Mouse (Mus musculus): ENCODE data around the gene Npas1. TPM values are rescaled to one million over a fixed set of nuclear protein-coding genes. Genes with fewer than 3 reads are reported as not detected.

Gene Npas1
- polyA plus RNA-seq, 1 experiment from 2014 or later, result 0.47 TPM

- 32% methylated on average over 2 of the region's 2 CpGs for WGBS
- no peaks in the 10 kb centered on the region for H3K4me1 ChIP-seq
- H3K4me2 ChIP-seq (replicated peaks), result no peak overlapping the region
- no peak for ATAC-seq (ENCODE audit: insufficient number of reproducible peaks, low FRiP score, low TSS enrichment, low read depth)
- H3K27me3 ChIP-seq, result no peaks in the 10 kb centered on the region
- no peak overlapping the region for H3K4me3 ChIP-seq (replicated peaks)
- H3K27ac ChIP-seq (replicated peaks), result no peak overlapping the region
- H3K36me3 ChIP-seq, result peaks cover 34% of the 10 kb centered on the region
- no peaks in the 10 kb centered on the region for H3K9me3 ChIP-seq (replicated peaks)
- no peak overlapping the region for H3K9ac ChIP-seq
Measured at GRCm38 (mm10) chr7:16493361-16493760, 15.8 kb upstream of the Npas1 start.

GRCm38 (mm10) chr7:16492211-16492610 is 14.7 kb upstream of the Npas1 start:
- Histone ChIP-seq H3K36me3 (peaks cover 22% of the 10 kb centered on the region), H3K9me3 (replicated peaks) (no peaks in the 10 kb centered on the region), H3K4me3 (replicated peaks) (no peak overlapping the region), H3K27ac (replicated peaks) (no peak overlapping the region), H3K9ac (no peak overlapping the region), H3K4me2 (replicated peaks) (no peak overlapping the region), H3K27me3 (no peaks in the 10 kb centered on the region), H3K4me1 (no peaks in the 10 kb centered on the region)
- WGBS, result 57% methylated on average over 3 of the region's 3 CpGs
- ATAC-seq (ENCODE audit: insufficient number of reproducible peaks, low FRiP score, low TSS enrichment, low read depth), result no peak

- Histone ChIP-seq H3K4me1 (no peaks in the 10 kb centered on the region), H3K9me3 (replicated peaks) (no peaks in the 10 kb centered on the region), H3K4me3 (replicated peaks) (no peak overlapping the region), H3K36me3 (peaks cover 18% of the 10 kb centered on the region), H3K4me2 (replicated peaks) (no peak overlapping the region), H3K27me3 (no peaks in the 10 kb centered on the region), H3K9ac (no peak overlapping the region), H3K27ac (replicated peaks) (no peak overlapping the region)
- ATAC-seq (ENCODE audit: insufficient number of reproducible peaks, low FRiP score, low TSS enrichment, low read depth), result no peak
- 23% methylated on average over 3 of the region's 3 CpGs for WGBS
Measured at GRCm38 (mm10) chr7:16491759-16492158, 14.2 kb upstream of the Npas1 start.

GRCm38 (mm10) chr7:16489948-16490347 is 12.4 kb upstream of the Npas1 start:
- H3K4me2 ChIP-seq (replicated peaks), result no peak overlapping the region
- WGBS, result 84% methylated on average over 9 of the region's 9 CpGs
- H3K9me3 ChIP-seq (replicated peaks), result no peaks in the 10 kb centered on the region
- no peak overlapping the region for H3K9ac ChIP-seq
- H3K27me3 ChIP-seq, result no peaks in the 10 kb centered on the region
- no peak overlapping the region for H3K4me3 ChIP-seq (replicated peaks)
- no peaks in the 10 kb centered on the region for H3K4me1 ChIP-seq
- no peak for ATAC-seq (ENCODE audit: insufficient number of reproducible peaks, low FRiP score, low TSS enrichment, low read depth)
- H3K36me3 ChIP-seq, result no peaks in the 10 kb centered on the region
- no peak overlapping the region for H3K27ac ChIP-seq (replicated peaks)

- H3K4me2 ChIP-seq (replicated peaks), result no peak overlapping the region
- no peaks in the 10 kb centered on the region for H3K9me3 ChIP-seq (replicated peaks)
- H3K4me3 ChIP-seq (replicated peaks), result no peak overlapping the region
- no peak for ATAC-seq (ENCODE audit: insufficient number of reproducible peaks, low FRiP score, low TSS enrichment, low read depth)
- H3K36me3 ChIP-seq, result no peaks in the 10 kb centered on the region
- no peak overlapping the region for H3K9ac ChIP-seq
- no peaks in the 10 kb centered on the region for H3K27me3 ChIP-seq
- H3K4me1 ChIP-seq, result no peaks in the 10 kb centered on the region
- H3K27ac ChIP-seq (replicated peaks), result no peak overlapping the region
Measured at GRCm38 (mm10) chr7:16488816-16489215, 11.3 kb upstream of the Npas1 start.

- Histone ChIP-seq H3K27me3 (peaks cover 60% of the 10 kb centered on the region), H3K36me3 (no peaks in the 10 kb centered on the region), H3K9me3 (replicated peaks) (no peaks in the 10 kb centered on the region), H3K4me2 (replicated peaks) (peak overlapping the region; percentile 46), H3K9ac (no peak overlapping the region), H3K27ac (replicated peaks) (no peak overlapping the region), H3K4me1 (peaks cover 25% of the 10 kb centered on the region; the same call in 1 of the 2 replicates), H3K4me3 (replicated peaks) (peak overlapping the region; percentile 28)
- ATAC-seq (ENCODE audit: insufficient number of reproducible peaks, low FRiP score, low TSS enrichment, low read depth), result no peak
- WGBS, result 2% methylated on average over 34 of the region's 34 CpGs
Measured at GRCm38 (mm10) chr7:16476600-16476989, 933 bp downstream of the Npas1 start.

- ATAC-seq (ENCODE audit: insufficient number of reproducible peaks, low FRiP score, low TSS enrichment, low read depth), result no peak
- Histone ChIP-seq H3K4me2 (replicated peaks) (peak overlapping the region; percentile 46), H3K36me3 (no peaks in the 10 kb centered on the region), H3K4me3 (replicated peaks) (peak overlapping the region; percentile 28), H3K4me1 (peaks cover 25% of the 10 kb centered on the region; the same call in 1 of the 2 replicates), H3K9ac (no peak overlapping the region), H3K27ac (replicated peaks) (no peak overlapping the region), H3K27me3 (peaks cover 66% of the 10 kb centered on the region), H3K9me3 (replicated peaks) (no peaks in the 10 kb centered on the region)
- 1% methylated on average over 59 of the region's 59 CpGs for WGBS
Measured at GRCm38 (mm10) chr7:16475764-16476599, 1.5 kb downstream of the Npas1 start.

- ATAC-seq (ENCODE audit: insufficient number of reproducible peaks, low FRiP score, low TSS enrichment, low read depth), result no peak
- Histone ChIP-seq H3K9ac (no peak overlapping the region), H3K9me3 (replicated peaks) (no peaks in the 10 kb centered on the region), H3K4me1 (peaks cover 25% of the 10 kb centered on the region; the same call in 1 of the 2 replicates), H3K4me3 (replicated peaks) (peak overlapping the region; percentile 28), H3K27me3 (peaks cover 69% of the 10 kb centered on the region), H3K4me2 (replicated peaks) (peak overlapping the region; percentile 46), H3K27ac (replicated peaks) (no peak overlapping the region), H3K36me3 (no peaks in the 10 kb centered on the region)
- 6% methylated on average over 23 of the region's 23 CpGs for WGBS
Measured at GRCm38 (mm10) chr7:16475321-16475720, 2.2 kb downstream of the Npas1 start.

GRCm38 (mm10) chr7:16474445-16474844 is 3.1 kb downstream of the Npas1 start:
- Histone ChIP-seq H3K27ac (replicated peaks) (no peak overlapping the region), H3K27me3 (peaks cover 71% of the 10 kb centered on the region), H3K36me3 (no peaks in the 10 kb centered on the region), H3K4me3 (replicated peaks) (peak overlapping the region; percentile 18), H3K9ac (no peak overlapping the region), H3K4me1 (peaks cover 25% of the 10 kb centered on the region; the same call in 1 of the 2 replicates), H3K4me2 (replicated peaks) (peak overlapping the region; percentile 35), H3K9me3 (replicated peaks) (no peaks in the 10 kb centered on the region)
- 6% methylated on average over 33 of the region's 33 CpGs for WGBS
- no peak for ATAC-seq (ENCODE audit: insufficient number of reproducible peaks, low FRiP score, low TSS enrichment, low read depth)

GRCm38 (mm10) chr7:16473847-16474246 is 3.7 kb downstream of the Npas1 start:
- 53% methylated on average over 8 of the region's 8 CpGs for WGBS
- H3K27me3 ChIP-seq, result peaks cover 76% of the 10 kb centered on the region
- no peaks in the 10 kb centered on the region for H3K36me3 ChIP-seq
- no peak overlapping the region for H3K27ac ChIP-seq (replicated peaks)
- H3K4me3 ChIP-seq (replicated peaks), result no peak overlapping the region
- H3K9me3 ChIP-seq (replicated peaks), result no peaks in the 10 kb centered on the region
- H3K9ac ChIP-seq, result no peak overlapping the region
- ATAC-seq (ENCODE audit: insufficient number of reproducible peaks, low FRiP score, low TSS enrichment, low read depth), result no peak
- H3K4me2 ChIP-seq (replicated peaks), result no peak overlapping the region
- peaks cover 25% of the 10 kb centered on the region; the same call in 1 of the 2 replicates for H3K4me1 ChIP-seq

GRCm38 (mm10) chr7:16472116-16472709 is 5.3 kb downstream of the Npas1 start:
- Histone ChIP-seq H3K4me1 (peaks cover 25% of the 10 kb centered on the region; the same call in 1 of the 2 replicates), H3K9ac (no peak overlapping the region), H3K9me3 (replicated peaks) (no peaks in the 10 kb centered on the region), H3K4me3 (replicated peaks) (no peak overlapping the region), H3K27me3 (peaks cover 78% of the 10 kb centered on the region), H3K36me3 (no peaks in the 10 kb centered on the region), H3K4me2 (replicated peaks) (no peak overlapping the region), H3K27ac (replicated peaks) (no peak overlapping the region)
- 11% methylated on average over 17 of the region's 17 CpGs for WGBS
- ATAC-seq (ENCODE audit: insufficient number of reproducible peaks, low FRiP score, low TSS enrichment, low read depth), result no peak
